Mouse (Mus musculus): Measurements from ENCODE around the gene Rps19bp1. TPM values are rescaled to one million over a fixed set of nuclear protein-coding genes. Genes with fewer than 3 reads are reported as not detected.

Gene Rps19bp1
- polyA plus RNA-seq, 1 experiment from 2014 or later = 51.7 TPM

- POLR2A ChIA-PET = interaction anchor here (0.7 to 1.9 kb wide), 7 partner anchors 20 to 316 kb away, joined by 3 to 5 read pairs (median 3); no protein-coding TSS in a partner anchor
- in situ Hi-C loops (cut with MboI; ENCODE audit: low pct_unique_long_range_greater_than_20kb) = loop anchor here (25.0 kb wide), 2 partner anchors 555 to 680 kb away; partner anchors contain the start of gene Adsl
- no peak for DNase-seq (ENCODE audit: low read depth, low spot score)
Measured at GRCm38 (mm10) chr15:80257602-80258239, 6.4 kb downstream of the Rps19bp1 start.

GRCm38 (mm10) chr15:80256656-80257601 lies 7.2 kb downstream of the Rps19bp1 start:
- no peak for TF ChIP-seq CTCF (IDR thresholded peaks at IDR 0.05)
- ATAC-seq = no peak
- CTCF ChIA-PET = interaction anchor here (0.8 to 1.7 kb wide), 2 partner anchors 32 to 37 kb away, joined by 3 to 5 read pairs; no protein-coding TSS in a partner anchor

More at GRCm38 (mm10) chr15:80257602-80258239, 6.4 kb downstream of the Rps19bp1 start:
- H3K27me3 ChIP-seq = no peaks in the 10 kb centered on the region
- CTCF ChIA-PET = interaction anchor here (0.8 to 1.7 kb wide), 3 partner anchors 33 to 446 kb away, joined by 3 to 5 read pairs (median 4); no protein-coding TSS in a partner anchor
- no peak for TF ChIP-seq CTCF (IDR thresholded peaks at IDR 0.05)
- ATAC-seq = no peak

GRCm38 (mm10) chr15:80256242-80256641 lies 7.9 kb downstream of the Rps19bp1 start:
- ChIA-PET POLR2A (interaction anchor here (1.0 to 2.2 kb wide), 5 partner anchors 19 to 183 kb away, joined by 4 to 11 read pairs (median 5); partner anchors contain the start of gene AC140267.1), CTCF (interaction anchor here (0.9 kb wide), 1 partner anchor 28 kb away, joined by 3 read pairs; no protein-coding TSS in a partner anchor)
- ATAC-seq (no peak), DNase-seq (ENCODE audit: low read depth, low spot score) (no peak)
- in situ Hi-C loops (cut with MboI; ENCODE audit: low pct_unique_long_range_greater_than_20kb) = loop anchor here (25.0 kb wide), 2 partner anchors 556 to 681 kb away; partner anchors contain the start of gene Adsl
- no peak for TF ChIP-seq CTCF (IDR thresholded peaks at IDR 0.05)
- no peaks in the 10 kb centered on the region for H3K27me3 ChIP-seq

More at GRCm38 (mm10) chr15:80256656-80257601, 7.2 kb downstream of the Rps19bp1 start:
- in situ Hi-C loops (cut with MboI; ENCODE audit: low pct_unique_long_range_greater_than_20kb) = loop anchor here (25.0 kb wide), 2 partner anchors 555 to 680 kb away; partner anchors contain the start of gene Adsl
- H3K27me3 ChIP-seq = no peaks in the 10 kb centered on the region
- no peak for DNase-seq (ENCODE audit: low read depth, low spot score)
- POLR2A ChIA-PET = interaction anchor here (1.0 to 1.9 kb wide), 6 partner anchors 19 to 184 kb away, joined by 4 to 6 read pairs (median 4); partner anchors contain the start of gene AC140267.1

- TF ChIP-seq CTCF (IDR thresholded peaks at IDR 0.05) = no peak
- CTCF ChIA-PET = interaction anchor here (0.9 kb wide), 1 partner anchor 27 kb away, joined by 3 read pairs; no protein-coding TSS in a partner anchor
- in situ Hi-C loops (cut with MboI; ENCODE audit: low pct_unique_long_range_greater_than_20kb) = loop anchor here (25.0 kb wide), 2 partner anchors 557 to 682 kb away; partner anchors contain the start of gene Adsl
- ATAC-seq = peak; percentile 51
- POLR2A ChIA-PET = interaction anchor here (1.0 to 2.2 kb wide), 4 partner anchors 18 to 182 kb away, joined by 4 to 11 read pairs (median 5); partner anchors contain the start of gene AC140267.1
- no peaks in the 10 kb centered on the region for H3K27me3 ChIP-seq
- no peak for DNase-seq (ENCODE audit: low read depth, low spot score)
Measured at GRCm38 (mm10) chr15:80255646-80256121, 8.4 kb downstream of the Rps19bp1 start.

- peak; percentile 84 for ATAC-seq
- TF ChIP-seq CTCF (IDR thresholded peaks at IDR 0.05) = no peak
- POLR2A ChIA-PET = interaction anchor here (1.1 to 2.2 kb wide), 3 partner anchors 17 to 35 kb away, joined by 6 to 11 read pairs (median 9); partner anchors contain the start of gene Mief1
- in situ Hi-C loops (cut with MboI; ENCODE audit: low pct_unique_long_range_greater_than_20kb) = loop anchor here (25.0 kb wide), 2 partner anchors 557 to 682 kb away; partner anchors contain the start of gene Adsl
- DNase-seq (ENCODE audit: low read depth, low spot score) = peak; percentile 94
- CTCF ChIA-PET = interaction anchor here (0.9 kb wide), 1 partner anchor 27 kb away, joined by 3 read pairs; no protein-coding TSS in a partner anchor
- H3K27me3 ChIP-seq = no peaks in the 10 kb centered on the region
Measured at GRCm38 (mm10) chr15:80254847-80255645, 9.1 kb downstream of the Rps19bp1 start, which contains the start of gene Atf4. Gene Atf4 (plus strand): TSS chr15:80255184.

GRCm38 (mm10) chr15:80254207-80254606 lies 9.9 kb downstream of the Rps19bp1 start:
- ATAC-seq (no peak), DNase-seq (ENCODE audit: low read depth, low spot score) (no peak)
- POLR2A ChIA-PET = interaction anchor here (1.1 to 2.2 kb wide), 2 partner anchors 17 to 20 kb away, joined by 9 to 11 read pairs; partner anchors contain the start of gene Mief1
- no peaks in the 10 kb centered on the region for H3K27me3 ChIP-seq
- no peak for TF ChIP-seq CTCF (IDR thresholded peaks at IDR 0.05)
- CTCF ChIA-PET = no interaction called here
- in situ Hi-C loops (cut with MboI; ENCODE audit: low pct_unique_long_range_greater_than_20kb) = loop anchor here (25.0 kb wide), 2 partner anchors 558 to 683 kb away; partner anchors contain the start of gene Adsl

GRCm38 (mm10) chr15:80253530-80253929 lies 10.6 kb downstream of the Rps19bp1 start:
- ChIA-PET CTCF (no interaction called here), POLR2A (no interaction called here)
- in situ Hi-C loops (cut with MboI; ENCODE audit: low pct_unique_long_range_greater_than_20kb) = loop anchor here (25.0 kb wide), 2 partner anchors 559 to 684 kb away; partner anchors contain the start of gene Adsl
- H3K27me3 ChIP-seq = no peaks in the 10 kb centered on the region
- TF ChIP-seq CTCF (IDR thresholded peaks at IDR 0.05) = no peak
- ATAC-seq (no peak), DNase-seq (ENCODE audit: low read depth, low spot score) (no peak)

GRCm38 (mm10) chr15:80250586-80250985 lies 13.5 kb downstream of the Rps19bp1 start:
- DNase-seq (ENCODE audit: low read depth, low spot score) (no peak), ATAC-seq (no peak)
- CTCF ChIA-PET = no interaction called here
- in situ Hi-C loops (cut with MboI; ENCODE audit: low pct_unique_long_range_greater_than_20kb) = loop anchor here (25.0 kb wide), 2 partner anchors 562 to 687 kb away; partner anchors contain the start of gene Adsl
- no peaks in the 10 kb centered on the region for H3K27me3 ChIP-seq
- POLR2A ChIA-PET = no interaction called here
- no peak for TF ChIP-seq CTCF (IDR thresholded peaks at IDR 0.05)

GRCm38 (mm10) chr15:80249672-80250071 lies 14.4 kb downstream of the Rps19bp1 start:
- ATAC-seq (no peak), DNase-seq (ENCODE audit: low read depth, low spot score) (no peak)
- H3K27me3 ChIP-seq = no peaks in the 10 kb centered on the region
- CTCF ChIA-PET = no interaction called here
- POLR2A ChIA-PET = no interaction called here
- in situ Hi-C loops (cut with MboI; ENCODE audit: low pct_unique_long_range_greater_than_20kb) = loop anchor here (25.0 kb wide), 2 partner anchors 563 to 688 kb away; partner anchors contain the start of gene Adsl
- TF ChIP-seq CTCF (IDR thresholded peaks at IDR 0.05) = no peak
